Mouse (Mus musculus) heart, postnatal 36 days (tissue): ENCODE measurements around the gene Slc25a31. TPM values are rescaled to one million over a fixed set of nuclear protein-coding genes. Genes with fewer than 3 reads are reported as not detected.

Experiments used
- DNase-seq, 2 experiments: peaks; one replicate each; pipeline ENCODE4 v3.0.0; 2021 to 2022
- intact Hi-C: fragments of 180-260 bp; cut with DNase I; formaldehyde crosslinking; loops from one replicate; pipeline ENCODE4 v1.15.1; 2025
- total RNA-seq, 2 experiments: library from RNA; stranded (reverse); gene quantifications; 2 replicates each; pipeline ENCODE4 v1.2.3; 2021

Gene Slc25a31
- total RNA-seq, 2 experiments from 2014 or later, result not detected

DNA sequence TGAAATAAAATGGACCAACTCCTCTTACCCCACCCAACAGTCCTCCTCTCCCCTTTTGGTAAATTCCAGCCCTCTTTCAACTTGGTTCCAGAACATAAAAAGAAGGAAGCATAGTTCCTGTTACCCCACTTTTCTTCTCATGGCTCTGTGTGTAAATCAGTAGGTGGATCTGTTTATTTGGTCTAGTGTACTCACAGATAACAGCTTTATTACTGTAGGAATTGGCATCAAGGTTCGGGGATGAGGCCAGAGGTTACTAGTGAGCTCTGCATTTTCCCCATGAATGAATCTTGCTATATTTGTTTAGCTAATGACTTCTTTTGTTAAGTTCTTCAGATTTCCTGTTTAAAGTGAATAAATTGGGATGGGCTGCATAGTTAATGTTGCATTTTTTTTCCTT lies 7.4 kb downstream of the Slc25a31 start:
- DNase-seq, result no peak
- intact Hi-C loops, result no loop called here

DNA sequence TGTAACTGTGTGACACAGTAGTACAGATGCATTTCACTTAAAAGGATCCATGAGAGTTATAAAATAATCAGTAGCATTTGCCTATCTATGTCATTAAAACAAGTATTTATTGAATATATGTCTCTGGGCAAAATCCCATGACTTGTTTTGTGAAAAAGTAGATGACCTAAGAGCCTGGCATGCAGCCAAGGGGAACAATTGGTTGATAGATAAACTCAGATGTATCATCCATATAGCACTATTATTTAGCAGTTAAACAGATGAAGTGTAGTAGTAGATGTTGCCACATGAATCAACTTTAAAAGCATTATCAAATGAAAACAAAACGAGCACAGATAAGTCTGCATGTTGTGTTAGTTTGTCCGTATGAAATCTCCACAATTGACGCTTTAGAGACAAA lies 10.4 kb downstream of the Slc25a31 start:
- intact Hi-C loops, result no loop called here
- no peak for DNase-seq

DNA sequence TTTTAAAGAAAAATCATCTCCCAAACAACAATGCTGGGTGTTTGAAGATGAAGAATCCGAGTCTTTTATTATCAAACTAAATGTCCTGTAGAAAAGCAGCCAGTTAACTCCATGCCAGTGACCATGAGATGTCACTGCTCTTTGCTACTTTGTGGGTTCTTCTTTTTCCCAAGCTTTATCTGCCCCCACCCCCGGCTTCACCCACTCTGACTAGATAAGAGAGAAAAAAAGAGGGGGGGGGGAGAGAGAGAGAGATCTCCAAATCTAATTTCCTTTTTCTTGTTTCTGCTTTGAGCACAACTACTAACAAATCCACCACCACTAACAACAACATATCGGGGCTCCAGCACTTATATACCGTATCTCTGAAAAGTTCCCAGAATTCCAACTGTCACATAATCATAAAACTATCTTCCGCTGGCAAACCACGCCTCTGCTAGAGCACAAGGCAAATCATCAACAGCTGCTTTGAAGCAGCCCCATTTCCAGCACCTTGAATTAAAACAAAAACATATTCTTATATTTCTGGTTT lies 29.8 kb downstream of the Slc25a31 start:
- intact Hi-C loops, result no loop called here
- no peak for DNase-seq

DNA sequence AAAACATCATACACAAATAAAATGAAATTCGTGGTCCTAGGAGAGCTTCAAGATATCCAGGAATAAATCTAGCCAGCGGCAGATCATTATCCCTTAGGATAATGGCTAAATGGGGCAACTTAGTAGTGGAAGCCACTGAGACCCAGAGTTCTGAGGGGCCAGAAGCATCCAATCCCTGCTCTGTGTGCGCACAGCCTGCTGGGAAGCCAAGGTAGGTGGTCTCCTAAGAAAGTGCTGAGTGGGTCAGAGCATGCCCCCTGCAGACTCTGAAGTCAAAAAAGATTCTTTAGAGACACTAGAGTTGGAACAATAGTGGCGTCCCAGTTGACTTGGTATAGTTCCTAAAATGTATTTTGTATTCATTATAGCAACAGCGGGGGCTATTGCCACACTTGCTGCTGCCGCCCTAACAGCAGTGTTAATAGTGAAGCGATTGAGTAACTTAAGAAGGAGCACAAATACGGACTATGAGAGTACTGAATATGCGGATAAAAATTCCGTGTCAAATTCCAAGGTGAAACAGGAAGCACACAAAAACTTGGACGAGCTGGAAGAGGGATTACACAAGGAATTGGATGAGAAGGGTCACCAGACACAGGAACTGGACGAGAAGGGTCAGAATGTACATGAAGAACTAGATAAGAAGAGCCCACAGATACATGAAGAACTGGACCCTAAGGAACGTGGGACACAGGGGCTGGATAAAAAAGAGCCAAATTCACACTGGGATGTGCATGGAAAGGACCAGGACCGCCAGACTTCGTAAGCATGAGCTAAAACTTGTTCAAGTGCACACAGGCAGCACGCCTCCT lies 35.6 kb downstream of the Slc25a31 start, which contains the start of gene Hspa4l:
Gene Hspa4l (plus strand): TSS at position 472 of the 812 bp plus-strand sequence.
- intact Hi-C loops, result loop anchor here (2.0 kb wide), 2 partner anchors 53 to 219 kb away; no protein-coding TSS in a partner anchor
- DNase-seq, result peak in 1 of 2 experiments; percentile 6

DNA sequence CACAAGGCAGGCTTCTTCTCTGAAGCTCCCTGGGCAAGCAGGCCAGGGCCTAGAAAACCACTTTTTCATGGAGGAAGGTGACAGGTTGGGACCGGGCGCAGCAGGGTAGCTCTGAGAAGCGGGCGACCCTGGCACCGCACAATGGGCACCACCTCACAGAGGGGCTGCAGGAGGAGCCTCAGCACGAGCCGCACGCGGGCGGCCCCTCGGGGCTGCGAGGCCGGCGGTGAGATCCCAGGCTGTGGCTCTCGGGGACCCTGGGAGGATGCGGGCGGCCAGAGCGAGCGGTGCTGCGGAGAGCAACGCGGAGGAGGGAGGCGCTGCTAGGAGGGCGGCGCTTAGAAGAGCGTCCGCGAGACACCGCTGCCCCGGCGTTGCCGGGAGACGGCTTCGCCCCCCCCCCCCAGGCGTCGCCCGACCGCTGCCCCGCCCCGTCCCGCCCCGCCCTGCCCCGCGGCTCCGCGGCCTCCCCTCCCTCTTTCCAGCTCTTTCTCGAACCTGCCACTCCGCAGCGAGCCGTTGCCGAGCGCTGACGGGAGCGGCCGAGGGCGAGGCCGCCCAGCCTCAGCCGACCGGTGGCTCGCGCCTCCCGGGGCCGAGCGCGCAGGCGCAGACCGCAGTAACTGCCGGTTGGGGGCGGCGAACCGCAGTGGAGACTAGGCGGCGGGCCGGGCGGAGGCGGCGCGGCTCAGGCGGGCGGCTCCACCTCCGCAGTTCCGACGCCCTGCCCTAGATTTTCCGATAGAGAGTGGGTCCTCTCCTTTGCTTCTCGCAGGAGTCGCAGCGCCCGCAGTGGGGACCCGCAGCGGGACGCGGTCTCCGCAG lies 36.4 kb downstream of the Slc25a31 start:
- intact Hi-C loops, result loop anchor here (2.0 to 5.0 kb wide), 3 partner anchors 52 to 220 kb away; partner anchors contain the start of gene Larp1b
- DNase-seq, result peak; percentile 93 to 95

DNA sequence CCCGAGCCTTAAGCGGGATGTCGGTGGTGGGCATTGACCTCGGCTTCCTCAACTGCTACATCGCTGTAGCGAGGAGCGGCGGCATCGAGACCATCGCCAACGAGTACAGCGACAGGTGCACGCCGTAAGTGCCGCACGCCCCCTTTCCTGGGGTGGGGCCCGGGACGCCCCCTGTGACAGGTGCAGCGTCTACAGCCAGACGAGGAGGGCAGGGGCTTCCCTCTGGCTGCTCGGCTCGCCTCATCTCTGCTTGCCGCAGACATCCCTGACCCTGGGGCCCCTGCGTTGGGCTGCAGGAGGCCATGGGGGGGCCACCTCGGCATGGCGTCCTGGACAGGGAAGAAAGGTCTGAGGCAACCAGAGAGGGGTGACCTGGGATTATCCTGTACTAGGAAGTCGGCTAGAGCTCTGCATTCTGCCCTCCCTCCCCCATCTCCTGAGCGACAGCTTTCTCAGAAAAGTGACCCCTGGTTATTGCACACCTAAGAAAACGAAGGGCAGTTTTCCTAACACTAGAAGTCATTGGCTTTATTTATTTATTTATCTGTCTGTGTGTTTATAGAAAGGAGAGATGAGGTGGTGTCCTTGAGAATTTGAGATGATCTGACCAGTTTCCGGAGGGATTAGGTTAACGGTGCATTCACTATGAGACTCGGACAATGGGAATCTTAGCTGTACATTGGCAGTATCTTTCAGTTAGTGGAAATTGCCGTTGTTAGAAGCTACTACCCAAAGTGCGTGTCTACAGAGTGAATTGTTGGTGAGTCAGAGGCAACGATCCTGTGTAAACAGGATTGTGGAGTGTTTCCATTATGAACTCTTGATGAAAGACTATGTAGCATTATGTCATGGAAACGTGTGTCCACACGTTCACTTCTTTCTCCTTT lies 37.2 kb downstream of the Slc25a31 start:
- DNase-seq, result peak in 1 of 2 experiments; percentile 8
- intact Hi-C loops, result loop anchor here (2.0 to 5.0 kb wide), 3 partner anchors 51 to 221 kb away; partner anchors contain the start of gene Larp1b

DNA sequence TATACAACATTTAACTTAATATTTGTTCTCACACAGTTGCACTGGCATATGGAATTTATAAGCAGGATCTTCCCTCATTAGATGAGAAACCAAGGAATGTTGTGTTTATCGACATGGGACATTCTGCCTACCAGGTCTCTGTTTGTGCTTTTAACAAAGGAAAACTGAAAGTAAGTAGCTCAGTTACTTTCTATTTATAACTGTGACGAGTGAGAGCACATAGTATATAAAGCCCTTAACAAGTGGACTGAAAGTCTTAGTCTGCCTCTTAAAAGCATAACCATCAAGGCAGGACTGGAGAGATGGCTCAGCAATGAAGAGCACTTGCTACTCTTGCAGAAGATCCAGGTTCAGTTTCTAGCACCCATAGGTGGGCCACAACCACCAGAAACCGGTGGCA lies 52.1 kb downstream of the Slc25a31 start:
- intact Hi-C loops, result no loop called here

DNA sequence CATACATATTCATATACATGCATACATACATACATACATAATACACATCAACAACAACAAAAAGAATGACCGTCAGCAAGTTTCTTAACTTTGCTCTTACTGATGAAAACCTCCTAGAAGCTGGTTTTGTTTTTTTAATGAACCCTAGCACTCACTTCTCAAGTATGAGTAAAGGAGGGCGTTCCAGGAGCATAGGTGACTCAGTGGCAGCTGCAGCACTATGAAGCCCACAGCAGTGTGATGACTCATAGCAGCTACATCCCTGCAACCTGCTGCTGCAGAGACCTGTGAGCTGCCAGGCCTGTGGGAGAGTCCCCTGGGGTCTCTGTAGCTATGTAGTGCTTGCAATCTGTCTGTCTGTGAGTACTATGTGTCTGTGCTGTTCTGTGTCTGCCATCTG lies 52.7 kb downstream of the Slc25a31 start:
- intact Hi-C loops, result no loop called here

More for the DNA sequence above, 52.1 kb downstream of the Slc25a31 start:
- no peak for DNase-seq

More for the DNA sequence above, 52.7 kb downstream of the Slc25a31 start:
- DNase-seq, result no peak

Other genes with a start within 250 kb of the Slc25a31 start
- 10 to 100 TPM; 14.8 to 22.1 TPM for gene Intu, start 177.6 kb upstream of the Slc25a31 start, total RNA-seq
- 10 to 100 TPM; 49.8 to 59.0 TPM for gene Hspa4l, start 35.6 kb downstream of the Slc25a31 start, total RNA-seq
- gene Plk4, start 91.2 kb downstream of the Slc25a31 start, total RNA-seq, result 1 to 10 TPM; 1.6 to 3.2 TPM
- gene Mfsd8, start 138.0 kb downstream of the Slc25a31 start, total RNA-seq, result 10 to 100 TPM; 18.4 to 19.5 TPM
- 10 to 100 TPM; 93.5 to 99.1 TPM for gene Abhd18, start 138.1 kb downstream of the Slc25a31 start, total RNA-seq
- gene 1700034I23Rik, start 193.7 kb downstream of the Slc25a31 start, total RNA-seq, result not detected
- 10 to 100 TPM; 67.6 to 68.4 TPM for gene Larp1b, start 241.0 kb downstream of the Slc25a31 start, total RNA-seq